Mouse (Mus musculus) brain, embryonic 14.5 days (tissue): ENCODE measurements around the gene Snx13. TPM values are rescaled to one million over a fixed set of nuclear protein-coding genes. Genes with fewer than 3 reads are reported as not detected.
A peak's percentile ranks its signal among the peaks of the same experiment; 100 is the strongest.

ENCODE experiments used
- DNase-seq: peaks from one replicate; pipeline ENCODE4 v3.0.0-alpha.2; 2011; ENCODE audit warnings: low read depth
- CTCF ChIP-seq: fragments of 200-500 bp; IDR thresholded peaks from 2 replicates; pipeline ENCODE4 v1.5.1; 2012; ENCODE audit warnings: inconsistent platforms, mild to moderate bottlenecking, moderate library complexity, borderline replicate concordance; ENCODE audit not compliant: insufficient read depth, insufficient read length; ENCODE audit errors: extremely low read depth
- POLR2A ChIP-seq: fragments of 200-500 bp; IDR thresholded peaks from 2 replicates; pipeline ENCODE4 v1.6.1; 2012; ENCODE audit warnings: mild to moderate bottlenecking, inconsistent platforms, borderline replicate concordance; ENCODE audit not compliant: poor library complexity, insufficient read depth, insufficient read length, severe bottlenecking; ENCODE audit errors: extremely low read depth
- polyA plus RNA-seq: library from polyadenylated mRNA; depleted of rRNA; stranded (reverse); fragments of >200 nt; gene quantifications from 2 replicates; pipeline ENCODE4 v1.2.3, GENCODE M21; 2012; rRNA removed

The Snx13 gene
- polyA plus RNA-seq, 1 experiment = 13.3 TPM

DNA sequence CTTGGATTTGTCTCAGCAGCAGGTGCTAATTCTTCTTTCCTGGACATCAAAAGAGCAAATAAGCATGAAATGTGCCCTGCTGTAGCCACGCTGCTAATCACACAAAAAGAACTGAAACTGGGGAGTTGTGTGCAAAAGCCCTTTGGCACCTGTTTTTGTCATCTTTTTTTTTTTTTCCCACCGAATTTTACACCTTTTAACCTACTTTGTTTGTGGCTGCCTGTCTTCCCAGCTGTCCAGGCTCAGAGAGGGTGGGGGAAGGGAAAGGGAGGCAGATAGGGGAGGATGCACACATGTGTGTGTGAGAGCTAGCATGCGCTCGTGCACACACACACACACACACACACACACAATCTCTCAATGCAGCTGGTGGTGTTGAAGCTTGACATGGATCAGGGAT lies 110.3 kb downstream of the Snx13 start:
- peak; percentile 17 for DNase-seq
- TF ChIP-seq CTCF (no peak), POLR2A (no peak)

- TF ChIP-seq CTCF (no peak), POLR2A (no peak)
- DNase-seq = no peak
These were observed 114.7 kb downstream of the Snx13 start for GRCm38 (mm10) chr12:35161690-35162089.

- TF ChIP-seq POLR2A = no peak
- DNase-seq = no peak
These were observed 123.3 kb downstream of the Snx13 start for GRCm38 (mm10) chr12:35170275-35170674.

GRCm38 (mm10) chr12:35175938-35176337 lies 129.0 kb downstream of the Snx13 start:
- no peak for TF ChIP-seq POLR2A
- no peak for TF ChIP-seq CTCF
- peak; percentile 14 for DNase-seq

- DNase-seq = no peak
These were observed 129.6 kb downstream of the Snx13 start for GRCm38 (mm10) chr12:35176628-35177027.

DNA sequence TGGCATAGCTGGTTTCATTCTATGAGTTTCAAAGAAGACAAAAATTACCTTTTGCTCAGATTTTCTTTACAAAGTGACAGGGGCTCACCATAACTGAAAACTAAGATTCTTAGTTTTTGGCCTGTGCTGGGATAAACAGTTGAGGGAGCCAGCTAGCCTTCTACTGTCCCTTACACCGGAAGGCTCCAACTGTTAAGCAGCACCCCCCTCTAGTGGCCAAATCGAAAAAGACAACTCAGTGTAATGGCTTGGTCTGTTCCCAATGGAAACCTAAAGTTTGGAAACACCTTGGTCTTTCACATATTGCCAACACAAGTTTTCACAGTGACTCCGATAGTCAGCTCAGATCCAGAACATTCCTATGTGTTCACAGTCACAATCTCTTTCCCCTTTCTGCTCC lies 135.7 kb downstream of the Snx13 start:
- TF ChIP-seq POLR2A = no peak
- TF ChIP-seq CTCF = peak; percentile 88
- peak; percentile 84 for DNase-seq

More at GRCm38 (mm10) chr12:35176628-35177027, 129.6 kb downstream of the Snx13 start:
- TF ChIP-seq POLR2A (no peak), CTCF (no peak)

DNA sequence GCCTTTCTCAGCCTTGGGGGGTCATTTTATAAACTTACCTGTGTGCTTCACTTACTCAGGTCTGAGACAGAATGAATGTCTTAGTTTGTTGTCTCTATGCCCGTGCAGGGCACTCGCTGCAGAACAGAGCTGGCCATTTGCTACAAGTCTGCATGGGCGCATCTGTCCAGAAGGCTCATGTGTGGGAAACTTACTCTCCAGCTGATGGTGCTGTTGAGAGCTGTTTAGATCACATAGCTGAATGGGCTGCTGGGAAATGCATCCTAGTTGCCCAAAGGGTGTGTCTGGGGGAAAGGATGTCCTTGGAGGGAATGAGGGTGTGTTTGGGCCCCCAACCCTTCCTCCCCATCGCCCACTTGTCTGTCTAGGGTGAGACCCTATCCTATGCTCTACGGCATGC lies 137.3 kb downstream of the Snx13 start:
- no peak for TF ChIP-seq CTCF
- no peak for TF ChIP-seq POLR2A

GRCm38 (mm10) chr12:35191698-35192425 lies 144.9 kb downstream of the Snx13 start:
- DNase-seq = peak; percentile 90
- TF ChIP-seq POLR2A = no peak
- TF ChIP-seq CTCF = peak; percentile 73; the same call in 1 of the 2 replicates

More for the DNA sequence above, 137.3 kb downstream of the Snx13 start:
- no peak for DNase-seq

DNA sequence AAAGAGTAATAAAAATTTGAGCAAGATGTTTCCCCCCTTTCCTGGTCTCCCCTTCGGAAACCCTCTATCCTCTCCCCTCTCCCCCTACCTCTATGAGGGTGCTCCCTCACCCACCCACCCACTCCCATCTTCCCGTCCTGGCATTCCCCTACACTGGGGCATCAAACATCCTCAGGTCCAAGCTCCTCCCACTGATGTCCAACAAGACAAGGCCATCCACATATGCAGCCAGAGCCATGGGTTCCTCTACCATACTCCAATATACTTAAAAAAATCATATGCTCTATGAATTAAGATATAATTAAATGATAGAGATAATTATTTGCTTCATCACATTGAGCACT lies 145.4 kb downstream of the Snx13 start:
- TF ChIP-seq CTCF (no peak), POLR2A (no peak)
- no peak for DNase-seq

Other genes starting within 250 kb of the Snx13 start
- gene Hdac9, start 130.1 kb upstream of the Snx13 start, polyA plus RNA-seq = 8.2 and 11.0 TPM in 2 replicates
- gene Prps1l1, start 62.4 kb upstream of the Snx13 start, polyA plus RNA-seq = not detected in 2 replicates